Mouse (Mus musculus): ENCODE data around the gene Lce6a.

- TF ChIP-seq CTCF (IDR thresholded peaks at IDR 0.05 in 2 of 3, conservative IDR thresholded peaks at IDR 0.05 in 1 of 3; ENCODE audit: control insufficient read depth in 1 of 3, insufficient read depth in 1 of 3, low read depth in 2 of 3, low read length in 3 of 3, poor library complexity in 1 of 3, severe bottlenecking in 1 of 3) (no peak), HCFC1 (IDR thresholded peaks at IDR 0.05; ENCODE audit: low read depth, low read length) (no peak), EP300 (IDR thresholded peaks at IDR 0.05; ENCODE audit: low read depth in 1 of 2, low read length in 2 of 2) (no peak), POLR2A (IDR thresholded peaks at IDR 0.05; ENCODE audit: control insufficient read depth in 1 of 2, insufficient read depth in 1 of 2, low read depth in 1 of 2, low read length in 2 of 2, poor library complexity in 1 of 2) (no peak), MXI1 (IDR thresholded peaks at IDR 0.05; ENCODE audit: low read depth, low read length) (no peak), ZC3H11A (IDR thresholded peaks at IDR 0.05; ENCODE audit: low read depth, low read length) (no peak), MAFK (IDR thresholded peaks at IDR 0.05; ENCODE audit: borderline replicate concordance, low read depth, low read length) (no peak), MAX (IDR thresholded peaks at IDR 0.05; ENCODE audit: low read length) (no peak), GATA1 (IDR thresholded peaks at IDR 0.05; ENCODE audit: low read depth, low read length) (no peak), RAD21 (IDR thresholded peaks at IDR 0.05; ENCODE audit: low read depth, low read length) (no peak), USF1 (IDR thresholded peaks at IDR 0.05; ENCODE audit: low read depth, low read length) (no peak), MAZ (IDR thresholded peaks at IDR 0.05; ENCODE audit: low read depth, low read length) (no peak)
Observed at GRCm38 (mm10) chr3:92583164-92583826, 38.2 kb downstream of the Lce6a start.

All from MEL (cell line).